Mouse (Mus musculus): ENCODE results near the gene Olfr1414. TPM values are rescaled to one million over a fixed set of nuclear protein-coding genes. Genes with fewer than 3 reads are reported as not detected.
A peak's percentile ranks its signal among the peaks of the same experiment; 100 is the strongest.
"Not testable (repeated sequence)": the region's sequence is repeated elsewhere in the genome, so short reads cannot be mapped to it uniquely, and the experiment has no call there.

Gene Olfr1414
- polyA plus RNA-seq (2015; fragmentation: Nextera tagmentation; extraction: Ambion mirVana), result not detected in 2 replicates

- no peaks in the 10 kb centered on the region for H3K9me3 ChIP-seq
- H3K4me2 ChIP-seq, result no peak within 1 kb of the TSS
- H3K4me3 ChIP-seq, result no peak within 1 kb of the TSS
- ATAC-seq (ENCODE audit: low FRiP score), result no peak
- H3K4me1 ChIP-seq (replicated peaks), result peaks cover 4% of the 10 kb centered on the region; the same call in 1 of the 2 replicates
- peaks cover 8% of the 10 kb centered on the region for H3K27me3 ChIP-seq
- no peak within 1 kb of the TSS for H3K27ac ChIP-seq
- 81% methylated on average over 3 of the region's 3 CpGs for WGBS
- H3K9ac ChIP-seq, result no peak within 1 kb of the TSS
- no peaks in the 10 kb centered on the region for H3K36me3 ChIP-seq
Observed at GRCm38 (mm10) chr1:92518561-92518960, at the start of gene Olfr1414. Gene Olfr1414 (minus strand): TSS chr1:92518661.

GRCm38 (mm10) chr1:92545929-92546328, 27.5 kb upstream of the Olfr1414 start:
- no peak overlapping the region for H3K4me2 ChIP-seq
- no peak for ATAC-seq (ENCODE audit: low FRiP score)
- H3K27me3 ChIP-seq, result no peaks in the 10 kb centered on the region
- H3K4me3 ChIP-seq, result no peak overlapping the region
- WGBS, result 90% methylated on average over 2 of the region's 2 CpGs
- H3K36me3 ChIP-seq, result no peaks in the 10 kb centered on the region
- H3K4me1 ChIP-seq (replicated peaks), result no peaks in the 10 kb centered on the region
- no peaks in the 10 kb centered on the region for H3K9me3 ChIP-seq
- H3K9ac ChIP-seq, result no peak overlapping the region
- no peak overlapping the region for H3K27ac ChIP-seq

DNA sequence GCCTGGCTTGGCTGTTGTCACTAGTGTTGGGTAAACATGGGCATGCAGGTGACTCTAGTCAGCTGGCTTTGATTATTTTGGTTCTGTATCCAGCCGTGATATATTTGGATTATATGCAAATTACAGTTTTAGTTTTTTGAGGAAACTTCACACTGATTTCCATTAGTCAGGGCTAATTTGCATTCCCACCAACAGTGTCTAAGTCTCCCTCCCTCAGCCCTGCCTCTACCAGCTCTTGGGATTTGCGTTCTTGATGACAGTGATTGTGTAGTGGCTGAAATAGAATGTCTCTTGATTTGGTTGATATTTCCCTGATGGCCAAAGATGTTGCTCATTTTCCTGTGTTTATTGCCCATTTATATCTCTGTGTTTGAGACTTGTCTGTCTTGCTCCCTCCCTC, 20.6 kb upstream of the Olfr1414 start:
- H3K36me3 ChIP-seq, result no peaks in the 10 kb centered on the region

DNA sequence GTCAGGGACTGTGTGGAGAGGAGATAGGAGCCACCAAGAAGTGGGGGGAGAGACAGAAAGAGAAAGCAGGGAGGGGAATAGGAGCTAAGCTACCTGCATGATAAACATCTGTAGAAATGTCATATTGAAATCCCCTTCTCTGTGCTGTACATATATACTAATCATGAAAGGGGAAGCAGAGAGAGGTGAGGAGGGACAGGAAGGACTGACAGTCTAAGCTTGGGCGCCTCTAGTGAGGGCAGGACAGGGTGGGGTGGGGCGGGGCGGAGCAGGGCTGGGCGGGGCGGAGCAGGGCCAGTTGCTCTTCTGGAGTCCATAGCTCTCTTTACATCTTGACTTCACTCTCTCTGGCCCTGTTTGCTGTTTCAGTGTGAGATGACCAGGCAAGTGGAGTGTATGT, 18.5 kb upstream of the Olfr1414 start:
- 49% methylated on average over 5 of the region's 5 CpGs for WGBS
- no peaks in the 10 kb centered on the region for H3K36me3 ChIP-seq
- peaks cover 5% of the 10 kb centered on the region; the same call in 1 of the 2 replicates for H3K27me3 ChIP-seq
- no peak overlapping the region for H3K9ac ChIP-seq
- H3K9me3 ChIP-seq, result no peaks in the 10 kb centered on the region
- no peak overlapping the region for H3K4me2 ChIP-seq
- H3K27ac ChIP-seq, result no peak overlapping the region
- no peak overlapping the region for H3K4me3 ChIP-seq
- no peaks in the 10 kb centered on the region for H3K4me1 ChIP-seq (replicated peaks)
- no peak for ATAC-seq (ENCODE audit: low FRiP score)

More for the DNA sequence above, 20.6 kb upstream of the Olfr1414 start:
- Histone ChIP-seq H3K4me3 (no peak overlapping the region), H3K4me2 (no peak overlapping the region), H3K9me3 (no peaks in the 10 kb centered on the region), H3K27ac (no peak overlapping the region), H3K4me1 (replicated peaks) (no peaks in the 10 kb centered on the region), H3K27me3 (peaks cover 4% of the 10 kb centered on the region; the same call in 1 of the 2 replicates), H3K9ac (no peak overlapping the region)
- WGBS, result 52% methylated on average over 2 of the region's 2 CpGs
- no peak for ATAC-seq (ENCODE audit: low FRiP score)

DNA sequence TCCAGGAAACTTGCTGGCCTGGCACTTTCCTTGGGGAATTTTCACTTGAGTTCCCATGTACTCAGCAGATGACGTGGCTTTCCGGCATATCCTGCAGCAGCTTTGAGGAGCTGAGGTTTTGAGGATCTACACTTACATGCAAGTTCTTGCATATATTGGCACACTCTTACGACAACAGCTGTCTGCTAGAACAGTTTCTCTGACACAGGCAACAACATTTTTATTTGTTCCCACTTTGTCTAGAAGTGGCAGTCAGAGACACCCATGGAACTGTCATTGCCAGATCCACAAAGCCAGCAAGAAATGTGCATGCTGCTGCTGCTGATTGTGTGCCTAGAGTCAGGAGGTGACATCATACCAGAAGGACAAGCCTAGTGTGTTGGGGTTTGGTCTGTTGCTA, 5.3 kb upstream of the Olfr1414 start:
- Histone ChIP-seq H3K9me3 (no peaks in the 10 kb centered on the region), H3K4me2 (no peak overlapping the region), H3K4me1 (replicated peaks) (peaks cover 4% of the 10 kb centered on the region; the same call in 1 of the 2 replicates), H3K9ac (no peak overlapping the region), H3K36me3 (no peaks in the 10 kb centered on the region), H3K4me3 (no peak overlapping the region), H3K27me3 (peaks cover 4% of the 10 kb centered on the region; the same call in 1 of the 2 replicates), H3K27ac (no peak overlapping the region)
- WGBS, result 91% methylated on average over 3 of the region's 3 CpGs
- ATAC-seq (ENCODE audit: low FRiP score), result no peak

DNA sequence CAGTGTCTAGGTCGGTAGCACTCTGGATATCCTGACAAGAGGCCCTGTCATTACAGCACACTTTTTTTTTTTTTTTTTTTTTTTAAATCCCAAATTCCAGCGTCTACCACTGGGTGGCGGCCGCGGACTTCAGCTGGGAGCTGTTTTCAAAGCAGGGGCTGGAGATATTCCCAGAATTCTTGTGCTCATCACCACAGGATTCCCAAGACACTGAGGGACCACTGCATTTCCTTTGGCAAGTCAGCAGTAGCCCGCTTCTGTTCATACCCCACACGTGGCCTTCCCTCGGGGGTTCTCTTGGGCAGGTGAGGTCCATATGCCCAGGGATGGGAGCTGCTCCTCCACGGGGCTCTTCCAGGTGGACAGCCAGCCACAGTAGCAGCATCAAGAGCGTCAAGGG, 2.9 kb upstream of the Olfr1414 start:
- ATAC-seq (ENCODE audit: low FRiP score), result 0 out of 2 replicates have a peak, but pooled peaks have one; percentile 49

GRCm38 (mm10) chr1:92519046-92519445, 585 bp upstream of the Olfr1414 start:
- no peak overlapping the region for H3K27ac ChIP-seq
- WGBS, result 88% methylated on average over 6 of the region's 6 CpGs
- no peak overlapping the region for H3K4me2 ChIP-seq
- H3K9me3 ChIP-seq, result no peaks in the 10 kb centered on the region
- no peaks in the 10 kb centered on the region for H3K36me3 ChIP-seq
- H3K27me3 ChIP-seq, result peaks cover 8% of the 10 kb centered on the region
- no peak overlapping the region for H3K4me3 ChIP-seq
- H3K4me1 ChIP-seq (replicated peaks), result peaks cover 4% of the 10 kb centered on the region; the same call in 1 of the 2 replicates
- no peak overlapping the region for H3K9ac ChIP-seq
- no peak for ATAC-seq (ENCODE audit: low FRiP score)

More for the DNA sequence above, 2.9 kb upstream of the Olfr1414 start:
- Histone ChIP-seq H3K4me1 (replicated peaks) (peaks cover 4% of the 10 kb centered on the region; the same call in 1 of the 2 replicates), H3K9me3 (no peaks in the 10 kb centered on the region), H3K9ac (no peak overlapping the region), H3K27ac (no peak overlapping the region), H3K4me3 (no peak overlapping the region), H3K4me2 (peak overlapping the region; percentile 34), H3K27me3 (peaks cover 8% of the 10 kb centered on the region), H3K36me3 (no peaks in the 10 kb centered on the region)
- 19% methylated on average over 10 of the region's 10 CpGs for WGBS

- H3K36me3 ChIP-seq, result no peaks in the 10 kb centered on the region
- no peak overlapping the region for H3K27ac ChIP-seq
- H3K4me3 ChIP-seq, result no peak overlapping the region
- no peaks in the 10 kb centered on the region for H3K4me1 ChIP-seq (replicated peaks)
- no peak overlapping the region for H3K9ac ChIP-seq
- no peak overlapping the region for H3K4me2 ChIP-seq
- peaks cover 8% of the 10 kb centered on the region for H3K27me3 ChIP-seq
- WGBS, result 87% methylated on average over 11 of the region's 11 CpGs
- no peak for ATAC-seq (ENCODE audit: low FRiP score)
- no peaks in the 10 kb centered on the region for H3K9me3 ChIP-seq
Observed at GRCm38 (mm10) chr1:92515390-92515789, 3.1 kb downstream of the Olfr1414 start.

DNA sequence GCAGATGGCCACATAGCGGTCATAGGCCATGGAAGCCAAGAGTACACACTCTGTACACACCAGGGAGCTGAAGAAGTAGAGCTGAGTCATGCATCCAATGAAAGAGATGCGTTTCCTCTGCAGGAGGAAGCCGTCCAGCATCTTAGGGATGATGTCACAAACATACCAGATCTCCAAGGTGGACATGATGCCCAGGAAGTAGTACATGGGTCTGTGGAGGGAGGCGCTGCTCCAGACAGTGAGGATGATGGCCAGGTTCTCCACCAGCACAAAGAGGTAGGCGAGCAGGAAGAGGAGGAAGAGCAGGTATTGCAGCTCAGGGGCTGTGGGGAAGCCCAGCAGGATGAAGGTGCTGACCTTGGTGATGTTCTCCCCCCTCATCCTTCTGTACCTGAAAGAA, 6.8 kb downstream of the Olfr1414 start:
- not testable (repeated sequence) for H3K27ac ChIP-seq; ATAC-seq (ENCODE audit: low FRiP score); H3K4me3 ChIP-seq; H3K4me2 ChIP-seq; H3K36me3 ChIP-seq; H3K27me3 ChIP-seq; H3K9me3 ChIP-seq; H3K4me1 ChIP-seq (replicated peaks); H3K9ac ChIP-seq
- 92% methylated on average over 5 of the region's 5 CpGs for WGBS

- Histone ChIP-seq H3K4me3 (no peak within 1 kb of the TSS), H3K9me3 (peaks cover 4% of the 10 kb centered on the region; the same call in 1 of the 2 replicates), H3K4me2 (no peak within 1 kb of the TSS), H3K27me3 (no peaks in the 10 kb centered on the region), H3K27ac (no peak within 1 kb of the TSS), H3K9ac (no peak within 1 kb of the TSS), H3K4me1 (replicated peaks) (no peaks in the 10 kb centered on the region), H3K36me3 (no peaks in the 10 kb centered on the region)
- ATAC-seq (ENCODE audit: low FRiP score), result no peak
- WGBS, result 81% methylated on average over 2 of the region's 2 CpGs
Observed at GRCm38 (mm10) chr1:92496001-92496400, 22.5 kb downstream of the Olfr1414 start, which contains the start of gene Olfr1415. Gene Olfr1415 (minus strand): TSS chr1:92496101.

DNA sequence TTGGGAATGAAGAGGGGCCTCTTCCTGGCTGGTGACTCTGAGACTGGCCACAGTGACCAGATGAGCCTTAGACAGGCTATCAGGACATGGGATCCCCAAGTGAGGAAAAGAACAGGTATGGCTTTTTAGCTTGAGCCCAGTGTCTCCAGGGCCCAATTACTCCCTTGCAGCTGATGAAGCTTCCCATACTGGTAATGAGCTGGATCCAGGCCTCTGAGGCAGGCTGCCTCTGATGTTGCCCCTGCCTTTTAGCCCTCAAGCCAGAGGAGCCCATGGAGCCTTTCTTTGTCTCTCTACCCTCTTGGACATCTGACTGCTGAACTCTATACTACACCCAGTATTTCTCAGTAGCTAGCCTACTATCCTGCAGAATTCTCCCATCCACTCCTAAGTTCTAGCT, 33.4 kb downstream of the Olfr1414 start, which contains the start of gene Olfr1416:
TSS of gene Olfr1416 (minus strand) at position 101 of the 400 bp plus-strand sequence.
- Histone ChIP-seq H3K27ac (no peak within 1 kb of the TSS), H3K9me3 (0 out of 2 replicates have a peak, but pooled peaks cover 9% of the 10 kb centered on the region), H3K4me3 (no peak within 1 kb of the TSS), H3K36me3 (no peaks in the 10 kb centered on the region), H3K4me1 (replicated peaks) (no peaks in the 10 kb centered on the region), H3K27me3 (0 out of 2 replicates have a peak, but pooled peaks cover 3% of the 10 kb centered on the region), H3K9ac (no peak within 1 kb of the TSS), H3K4me2 (no peak within 1 kb of the TSS)
- ATAC-seq (ENCODE audit: low FRiP score), result no peak

GRCm38 (mm10) chr1:92474066-92474578, 44.3 kb downstream of the Olfr1414 start:
- peak; percentile 73; the same call in 1 of the 2 replicates for ATAC-seq (ENCODE audit: low FRiP score)
- WGBS, result 6% methylated on average over 10 of the region's 10 CpGs
- Histone ChIP-seq H3K4me3 (peak overlapping the region; percentile 98), H3K4me2 (peak overlapping the region; percentile 90), H3K27ac (peak overlapping the region; percentile 35; the same call in 1 of the 2 replicates), H3K9me3 (no peaks in the 10 kb centered on the region), H3K9ac (peak overlapping the region; percentile 73), H3K36me3 (peaks cover 18% of the 10 kb centered on the region), H3K4me1 (replicated peaks) (peaks cover 18% of the 10 kb centered on the region), H3K27me3 (peaks cover 4% of the 10 kb centered on the region; the same call in 1 of the 2 replicates)
